Mouse (Mus musculus) hindbrain, embryonic 14.5 days (tissue): Measurements from ENCODE around the gene Mark4. TPM values are rescaled to one million over a fixed set of nuclear protein-coding genes. Genes with fewer than 3 reads are reported as not detected.

ENCODE experiments used
- ATAC-seq: fragments of 200-750 bp; cut with Nextera tagmentation; 2 replicates; pipeline ENCODE4 v1.8.0; 2017; ENCODE audit warnings: moderate number of reproducible peaks, mild to moderate bottlenecking, moderate TSS enrichment, moderate library complexity; ENCODE audit not compliant: low FRiP score
- DNase-seq: peaks from one replicate; pipeline ENCODE4 v3.0.0-alpha.2; 2015; ENCODE audit warnings: low spot score
- H3K27ac ChIP-seq: fragments of 300-500 bp; sonication (generic); 2 replicates; pipeline ENCODE4 v1.5.1; 2014; ENCODE audit warnings: mild to moderate bottlenecking, moderate library complexity
- H3K27me3 ChIP-seq: fragments of 300-500 bp; sonication (generic); 2 replicates; pipeline ENCODE4 v1.6.1; 2014; ENCODE audit warnings: mild to moderate bottlenecking, low read length, mixed read lengths; ENCODE audit not compliant: control insufficient read depth, insufficient read depth
- H3K36me3 ChIP-seq: fragments of 300-500 bp; sonication (generic); replicated peaks from 2 replicates; pipeline ENCODE4 v1.6.1; 2014; ENCODE audit not compliant: control insufficient read depth, insufficient read depth
- H3K4me1 ChIP-seq: fragments of 300-500 bp; sonication (generic); replicated peaks from 2 replicates; pipeline ENCODE4 v1.6.1; 2014; ENCODE audit warnings: antibody characterized with exemption, low read length, mixed read lengths; ENCODE audit not compliant: control insufficient read depth, insufficient read depth
- H3K4me2 ChIP-seq: fragments of 300-500 bp; sonication (generic); replicated peaks from 2 replicates; pipeline ENCODE4 v1.6.1; 2014; ENCODE audit warnings: mild to moderate bottlenecking, moderate library complexity
- H3K4me3 ChIP-seq: fragments of 300-500 bp; sonication (generic); replicated peaks from 2 replicates; pipeline ENCODE4 v1.5.1; 2014; ENCODE audit warnings: mild to moderate bottlenecking, low read length
- H3K9ac ChIP-seq: fragments of 300-500 bp; sonication (generic); 2 replicates; pipeline ENCODE4 v1.6.1; 2014
- H3K9me3 ChIP-seq: fragments of 300-500 bp; sonication (generic); 2 replicates; pipeline ENCODE4 v1.6.1; 2016; ENCODE audit warnings: low read length; ENCODE audit not compliant: control insufficient read depth
- WGBS: fragments of 180-500 bp; shearing (Covaris S2); extraction: QIAGEN DNeasy Blood & Tissue Kit; methylation state at CpG from one replicate; pipeline ENCODE4 v1.1.7; 2014; 5-methylcytosine and 5-hydroxymethylcytosine counted together
- polyA plus RNA-seq: library from polyadenylated mRNA; unstranded; fragments of >200 nt; fragmentation: Nextera tagmentation; extraction: Ambion mirVana; gene quantifications from 2 replicates; pipeline ENCODE4 v1.2.1, GENCODE M21; 2014

The Mark4 gene
- polyA plus RNA-seq, 1 experiment from 2014 or later, result 19.2 TPM

- peaks cover 10% of the 10 kb centered on the region for H3K4me1 ChIP-seq
- H3K4me3 ChIP-seq, result no peak overlapping the region
- H3K4me2 ChIP-seq, result no peak overlapping the region
- WGBS, result 64% methylated on average over 4 of the region's 4 CpGs
- peaks cover 34% of the 10 kb centered on the region for H3K27me3 ChIP-seq
- no peak overlapping the region for H3K9ac ChIP-seq
- H3K9me3 ChIP-seq, result no peaks in the 10 kb centered on the region
- no peak for ATAC-seq
- H3K27ac ChIP-seq, result no peak overlapping the region
- no peak for DNase-seq
- H3K36me3 ChIP-seq, result no peaks in the 10 kb centered on the region
Observed at GRCm38 (mm10) chr7:19462443-19462842, 3.8 kb upstream of the Mark4 start.

GRCm38 (mm10) chr7:19461488-19461887 lies 2.9 kb upstream of the Mark4 start:
- peaks cover 18% of the 10 kb centered on the region for H3K4me1 ChIP-seq
- H3K27me3 ChIP-seq, result peaks cover 25% of the 10 kb centered on the region
- no peak overlapping the region for H3K4me2 ChIP-seq
- H3K36me3 ChIP-seq, result no peaks in the 10 kb centered on the region
- no peaks in the 10 kb centered on the region for H3K9me3 ChIP-seq
- H3K27ac ChIP-seq, result no peak overlapping the region
- DNase-seq (peak; percentile 86), ATAC-seq (no peak)
- H3K4me3 ChIP-seq, result no peak overlapping the region
- 15% methylated on average over 6 of the region's 6 CpGs for WGBS
- H3K9ac ChIP-seq, result no peak overlapping the region

- Histone ChIP-seq H3K4me1 (peaks cover 26% of the 10 kb centered on the region), H3K9ac (no peak overlapping the region), H3K4me2 (no peak overlapping the region), H3K27me3 (peaks cover 22% of the 10 kb centered on the region), H3K9me3 (no peaks in the 10 kb centered on the region), H3K27ac (no peak overlapping the region), H3K4me3 (no peak overlapping the region), H3K36me3 (no peaks in the 10 kb centered on the region; the same call in 1 of the 2 replicates)
- 71% methylated on average over 1 of the region's 1 CpGs for WGBS
- no peak for DNase-seq
- ATAC-seq, result no peak
Observed at GRCm38 (mm10) chr7:19460500-19460899, 1.9 kb upstream of the Mark4 start.

- H3K4me3 ChIP-seq, result peak overlapping the region; percentile 96
- DNase-seq (no peak), ATAC-seq (no peak)
- peaks cover 26% of the 10 kb centered on the region for H3K4me1 ChIP-seq
- peak overlapping the region; percentile 74 for H3K27ac ChIP-seq
- 0 out of 2 replicates have a peak, but pooled peaks cover 11% of the 10 kb centered on the region for H3K27me3 ChIP-seq
- no peaks in the 10 kb centered on the region; the same call in 1 of the 2 replicates for H3K36me3 ChIP-seq
- peak overlapping the region; percentile 90 for H3K9ac ChIP-seq
- H3K9me3 ChIP-seq, result no peaks in the 10 kb centered on the region
- 22% methylated on average over 6 of the region's 6 CpGs for WGBS
- peak overlapping the region; percentile 98 for H3K4me2 ChIP-seq
Observed at GRCm38 (mm10) chr7:19459144-19459870, 686 bp upstream of the Mark4 start.

GRCm38 (mm10) chr7:19458072-19458486 lies 542 bp downstream of the Mark4 start:
- 2% methylated on average over 22 of the region's 31 CpGs for WGBS
- peak; percentile 61 for ATAC-seq
- peak; percentile 56 for DNase-seq

GRCm38 (mm10) chr7:19457414-19458071 lies 1.1 kb downstream of the Mark4 start:
- Histone ChIP-seq H3K27ac (0 out of 2 replicates have a peak overlapping the region, but pooled peaks have one; percentile 20), H3K4me1 (peaks cover 26% of the 10 kb centered on the region), H3K9me3 (no peaks in the 10 kb centered on the region), H3K27me3 (no peaks in the 10 kb centered on the region), H3K36me3 (no peaks in the 10 kb centered on the region; the same call in 1 of the 2 replicates), H3K4me2 (peak overlapping the region; percentile 98), H3K9ac (peak overlapping the region; percentile 90), H3K4me3 (peak overlapping the region; percentile 96)
- ATAC-seq (no peak), DNase-seq (no peak)
- WGBS, result 13% methylated on average over 14 of the region's 14 CpGs

More at GRCm38 (mm10) chr7:19458072-19458486, 542 bp downstream of the Mark4 start:
- H3K4me1 ChIP-seq, result peaks cover 26% of the 10 kb centered on the region
- peak overlapping the region; percentile 74 for H3K27ac ChIP-seq
- peak overlapping the region; percentile 98 for H3K4me2 ChIP-seq
- H3K9me3 ChIP-seq, result no peaks in the 10 kb centered on the region
- H3K27me3 ChIP-seq, result no peaks in the 10 kb centered on the region
- peak overlapping the region; percentile 90 for H3K9ac ChIP-seq
- H3K36me3 ChIP-seq, result no peaks in the 10 kb centered on the region; the same call in 1 of the 2 replicates
- H3K4me3 ChIP-seq, result peak overlapping the region; percentile 96

- no peaks in the 10 kb centered on the region for H3K27me3 ChIP-seq
- H3K4me3 ChIP-seq, result no peak overlapping the region
- H3K9ac ChIP-seq, result no peak overlapping the region
- no peak overlapping the region for H3K27ac ChIP-seq
- DNase-seq (no peak), ATAC-seq (no peak)
- no peaks in the 10 kb centered on the region for H3K9me3 ChIP-seq
- H3K4me2 ChIP-seq, result peak overlapping the region; percentile 98
- H3K36me3 ChIP-seq, result peaks cover 3% of the 10 kb centered on the region
- WGBS, result 96% methylated on average over 7 of the region's 7 CpGs
- H3K4me1 ChIP-seq, result peaks cover 26% of the 10 kb centered on the region
Observed at GRCm38 (mm10) chr7:19456628-19457027, 2.0 kb downstream of the Mark4 start.

GRCm38 (mm10) chr7:19455819-19456495 lies 2.7 kb downstream of the Mark4 start:
- no peak for DNase-seq
- Histone ChIP-seq H3K9ac (no peak overlapping the region), H3K9me3 (no peaks in the 10 kb centered on the region), H3K4me1 (peaks cover 26% of the 10 kb centered on the region), H3K27ac (no peak overlapping the region), H3K36me3 (peaks cover 10% of the 10 kb centered on the region), H3K4me2 (peak overlapping the region; percentile 10; the same call in 1 of the 2 replicates), H3K27me3 (no peaks in the 10 kb centered on the region), H3K4me3 (no peak overlapping the region)
- WGBS, result 52% methylated on average over 11 of the region's 11 CpGs
- no peak for ATAC-seq

GRCm38 (mm10) chr7:19455186-19455585 lies 3.4 kb downstream of the Mark4 start:
- Histone ChIP-seq H3K9me3 (no peaks in the 10 kb centered on the region), H3K27me3 (no peaks in the 10 kb centered on the region), H3K36me3 (peaks cover 18% of the 10 kb centered on the region), H3K4me3 (no peak overlapping the region), H3K4me1 (peaks cover 26% of the 10 kb centered on the region), H3K9ac (no peak overlapping the region), H3K27ac (no peak overlapping the region), H3K4me2 (no peak overlapping the region)
- WGBS, result 92% methylated on average over 4 of the region's 4 CpGs
- no peak for DNase-seq
- no peak for ATAC-seq
